Mouse (Mus musculus) gastrocnemius, postnatal 10 days (tissue): ENCODE results near the gene Pcnx2. TPM values are rescaled to one million over a fixed set of nuclear protein-coding genes. Genes with fewer than 3 reads are reported as not detected.

ENCODE experiments used
- DNase-seq: peaks from one replicate; pipeline ENCODE4 v3.0.0; 2021; ENCODE audit warnings: mixed read lengths
- total RNA-seq, 2 experiments: library from RNA; stranded (reverse); gene quantifications; 2 replicates each; pipeline ENCODE4 v1.2.3; 2021

Pcnx2 gene
- total RNA-seq, 2 experiments from 2014 or later, result 0.45 to 0.59 TPM

DNA sequence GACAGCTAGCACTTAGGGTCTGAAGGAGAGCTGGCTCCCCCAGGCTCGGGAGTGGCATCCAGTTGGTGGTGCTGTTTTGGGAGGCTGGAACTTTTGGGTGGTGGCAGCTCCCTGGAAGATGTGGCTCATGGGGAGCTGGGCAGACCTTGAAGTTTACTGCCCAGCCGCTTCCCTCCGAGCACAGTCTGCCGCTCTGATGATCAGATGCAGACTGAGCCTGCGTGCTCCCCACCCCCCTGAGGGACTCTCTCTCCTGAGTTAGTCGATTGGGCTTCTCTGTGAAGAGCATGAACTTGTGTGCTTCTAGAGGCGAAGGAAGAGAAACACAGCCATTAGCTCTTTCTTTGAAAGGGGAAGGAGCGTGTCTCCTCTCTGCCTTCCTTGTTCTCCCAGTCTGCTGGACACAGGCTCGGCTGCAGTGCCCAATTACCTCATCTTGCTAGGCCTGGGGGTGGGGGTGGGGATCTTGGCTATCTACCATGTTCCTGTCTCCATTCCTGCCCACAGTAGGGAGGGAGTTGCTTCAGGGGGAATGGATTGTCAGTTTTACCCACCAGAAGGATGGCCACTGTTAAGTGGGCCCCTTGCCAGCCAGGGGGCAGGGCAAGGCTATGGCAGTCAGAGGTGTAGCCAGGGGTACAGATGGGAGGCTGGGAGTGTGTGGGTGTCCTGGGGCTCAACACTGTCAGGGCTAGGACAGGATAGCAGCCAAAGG lies 141.6 kb downstream of the Pcnx2 start:
- DNase-seq, result peak; percentile 31

DNA sequence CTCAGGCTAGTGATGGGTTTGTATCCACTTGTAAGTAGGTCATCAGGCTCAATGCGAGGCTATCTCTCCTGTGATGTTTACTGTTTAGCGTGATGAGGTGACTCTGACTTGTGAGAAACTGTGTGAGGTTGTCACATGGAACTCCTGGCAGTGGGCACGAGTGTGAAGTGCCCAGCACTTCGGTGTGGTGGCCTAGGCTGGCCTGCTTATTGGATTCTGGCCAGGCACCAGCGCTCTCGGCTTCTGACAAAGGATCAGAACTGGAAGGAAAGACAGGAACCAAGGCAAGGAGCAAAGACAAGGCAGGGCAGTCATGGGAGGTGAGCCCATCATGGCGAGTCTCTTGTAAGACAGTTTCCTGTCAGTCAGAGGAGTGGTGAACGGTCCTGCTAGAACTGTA lies 142.2 kb downstream of the Pcnx2 start:
- no peak for DNase-seq

DNA sequence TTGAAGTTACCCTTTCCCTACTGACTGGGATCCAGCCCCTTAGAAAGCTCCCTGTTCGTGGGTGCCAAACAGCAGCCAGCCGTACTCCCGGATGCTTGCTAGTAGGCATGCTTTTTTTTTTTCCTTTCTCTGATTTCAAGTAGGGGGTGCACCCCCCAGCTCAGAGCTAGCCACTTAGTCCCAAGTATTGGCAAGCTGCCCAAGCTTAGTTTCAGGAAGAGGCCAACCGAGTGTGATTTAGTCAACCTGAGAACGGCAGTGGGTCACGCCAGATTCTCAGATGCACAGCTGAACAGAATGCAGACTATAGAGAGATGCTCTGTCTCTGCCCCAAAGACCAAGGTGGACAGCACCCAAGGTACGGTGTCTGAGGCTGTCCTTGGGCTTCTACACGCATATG lies 147.3 kb downstream of the Pcnx2 start:
- DNase-seq, result no peak

DNA sequence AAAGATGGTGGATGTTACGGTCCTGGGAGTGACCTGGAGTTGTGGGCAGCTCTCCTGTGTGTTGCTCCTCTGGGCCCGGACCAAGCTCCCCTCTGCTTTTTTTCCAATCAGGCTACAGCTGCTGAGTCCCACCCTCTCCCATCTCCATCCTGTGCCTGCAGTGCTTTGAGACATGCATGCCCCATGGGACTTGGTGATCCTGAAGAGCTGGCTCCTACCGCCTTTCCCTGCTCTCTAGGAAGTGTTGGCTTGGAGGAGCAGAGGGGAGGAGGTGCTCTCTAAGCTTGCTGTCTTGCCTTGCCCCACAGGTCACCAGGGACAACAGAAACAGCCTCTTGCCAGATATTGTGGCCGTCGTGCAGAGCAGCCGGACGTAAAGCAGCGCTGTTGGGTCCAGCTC lies 150.7 kb downstream of the Pcnx2 start:
- DNase-seq, result no peak

DNA sequence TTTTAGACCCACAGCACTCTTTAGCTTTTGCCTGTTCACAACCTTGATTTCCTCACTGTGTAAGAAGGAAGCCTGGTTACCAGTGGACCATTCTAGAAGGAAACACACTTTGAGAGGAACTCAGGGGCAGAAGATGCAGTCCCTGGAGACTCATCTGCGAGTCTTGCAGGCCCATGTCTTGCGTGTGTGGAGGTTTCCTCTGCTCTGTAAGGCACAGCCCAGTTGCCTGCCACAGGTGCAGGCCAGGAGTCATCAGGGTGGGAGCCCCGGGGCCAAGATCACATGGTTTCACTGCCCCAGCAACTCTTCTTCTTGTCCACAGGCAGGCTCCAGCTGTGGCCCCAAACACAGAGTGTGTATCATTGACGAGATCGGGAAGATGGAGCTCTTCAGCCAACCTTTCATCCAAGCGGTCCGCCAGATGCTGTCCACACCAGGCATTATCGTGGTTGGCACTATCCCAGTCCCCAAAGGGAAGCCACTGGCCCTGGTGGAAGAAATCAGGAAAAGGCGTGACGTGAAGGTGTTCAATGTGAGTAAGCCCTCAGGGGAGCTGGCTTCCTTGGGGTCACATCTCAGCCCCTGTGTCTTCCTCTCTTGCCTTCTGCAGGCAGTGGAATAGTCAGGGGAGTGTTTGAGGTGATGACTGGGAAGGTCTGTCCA lies 153.1 kb downstream of the Pcnx2 start:
- DNase-seq, result no peak

DNA sequence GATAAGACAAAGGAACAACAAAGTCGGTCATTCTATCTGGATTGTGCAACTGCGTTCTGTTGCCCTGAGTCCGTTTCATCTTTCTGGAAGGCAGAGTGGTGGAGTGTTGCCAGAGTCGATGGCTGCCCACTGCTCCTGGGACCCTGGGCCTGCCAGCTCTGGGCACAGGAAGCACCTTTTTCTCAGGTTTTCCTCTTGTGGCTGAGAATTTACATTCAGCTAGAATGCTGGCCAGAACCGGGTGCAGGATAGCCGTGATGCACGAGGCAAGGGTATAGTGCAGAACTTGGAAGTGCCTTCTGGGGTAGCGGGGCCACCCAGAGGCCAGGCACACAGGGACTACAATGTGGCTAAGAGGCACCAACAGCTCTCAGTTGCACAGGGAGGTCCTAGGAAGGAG lies 155.7 kb downstream of the Pcnx2 start:
- DNase-seq, result no peak

DNA sequence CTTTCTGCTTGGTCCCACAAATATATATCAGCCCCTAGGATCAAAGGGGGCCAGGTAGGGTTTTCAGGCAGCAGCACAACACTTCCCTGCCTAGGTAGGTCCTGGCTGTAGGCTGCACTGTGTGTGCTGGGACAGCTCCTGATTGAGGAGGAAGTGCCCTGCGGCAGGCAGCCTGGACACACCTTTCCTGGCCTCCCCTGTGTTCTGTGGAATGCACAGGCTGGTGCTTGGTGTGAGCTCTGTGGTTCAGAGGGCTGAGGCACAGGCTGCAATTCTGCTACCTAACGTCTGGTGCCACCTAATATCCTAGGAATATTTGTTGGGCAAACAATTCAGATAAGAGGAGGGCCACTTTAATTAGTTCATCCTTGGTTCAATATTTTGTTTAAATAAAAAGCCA lies 156.3 kb downstream of the Pcnx2 start:
- no peak for DNase-seq

DNA sequence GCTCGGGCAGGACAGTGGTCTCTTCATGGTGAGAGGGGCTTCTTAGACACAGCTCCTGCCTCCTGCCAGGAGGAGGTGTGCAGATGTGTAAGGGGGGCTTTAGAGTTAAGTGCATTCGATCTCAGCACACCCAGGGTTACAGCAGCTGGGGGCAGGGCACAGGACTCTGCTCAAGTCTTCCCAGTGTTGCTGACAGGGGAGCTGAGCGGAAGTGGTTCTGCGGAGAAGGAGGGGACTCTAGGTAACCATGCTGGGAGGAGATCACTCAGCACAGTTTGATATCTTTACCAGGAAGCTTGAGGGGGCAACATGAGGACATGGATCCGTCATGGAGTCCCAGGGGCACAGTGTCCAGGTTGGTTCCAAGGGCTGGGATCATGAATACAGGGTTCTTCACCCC lies 156.7 kb downstream of the Pcnx2 start:
- DNase-seq, result no peak

DNA sequence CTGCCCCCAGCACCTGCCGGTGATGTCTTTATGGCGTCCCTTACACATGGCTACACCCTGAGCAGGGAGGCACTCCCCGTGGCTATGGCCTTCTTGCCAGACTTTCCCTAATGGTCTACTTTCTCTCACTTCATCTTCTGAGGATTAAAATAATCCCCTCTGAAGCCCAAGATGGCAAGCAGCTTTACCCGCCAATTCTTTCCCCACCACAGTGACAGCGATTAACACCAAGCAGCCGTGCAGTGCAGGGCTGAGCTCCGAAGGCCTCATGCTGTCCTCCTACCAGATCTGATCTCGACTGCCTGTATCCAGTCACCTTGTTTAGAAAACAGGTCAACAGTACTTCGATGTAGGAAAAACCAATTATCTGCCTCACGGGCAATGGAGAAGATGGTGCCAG lies 157.5 kb downstream of the Pcnx2 start:
- DNase-seq, result no peak

DNA sequence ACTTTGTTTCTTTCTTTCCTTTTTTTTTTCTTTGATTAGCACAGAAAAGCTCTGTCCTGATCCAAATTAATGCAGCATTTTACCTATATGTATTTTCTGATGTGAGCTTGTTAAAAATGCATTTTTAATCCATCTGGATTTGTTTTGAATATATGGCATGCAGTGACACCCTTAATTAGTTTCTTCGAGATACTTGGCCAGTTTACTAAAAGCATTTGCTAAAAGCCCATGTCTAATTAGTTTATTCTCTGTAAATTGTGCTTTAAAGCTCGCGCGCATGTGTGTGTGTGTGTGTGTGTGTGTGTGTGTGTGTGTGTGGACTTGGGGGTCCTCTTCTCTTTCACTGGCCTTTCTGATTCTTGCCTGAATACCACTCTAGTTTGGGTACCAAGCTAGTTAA lies 159.2 kb downstream of the Pcnx2 start:
- DNase-seq, result no peak

DNA sequence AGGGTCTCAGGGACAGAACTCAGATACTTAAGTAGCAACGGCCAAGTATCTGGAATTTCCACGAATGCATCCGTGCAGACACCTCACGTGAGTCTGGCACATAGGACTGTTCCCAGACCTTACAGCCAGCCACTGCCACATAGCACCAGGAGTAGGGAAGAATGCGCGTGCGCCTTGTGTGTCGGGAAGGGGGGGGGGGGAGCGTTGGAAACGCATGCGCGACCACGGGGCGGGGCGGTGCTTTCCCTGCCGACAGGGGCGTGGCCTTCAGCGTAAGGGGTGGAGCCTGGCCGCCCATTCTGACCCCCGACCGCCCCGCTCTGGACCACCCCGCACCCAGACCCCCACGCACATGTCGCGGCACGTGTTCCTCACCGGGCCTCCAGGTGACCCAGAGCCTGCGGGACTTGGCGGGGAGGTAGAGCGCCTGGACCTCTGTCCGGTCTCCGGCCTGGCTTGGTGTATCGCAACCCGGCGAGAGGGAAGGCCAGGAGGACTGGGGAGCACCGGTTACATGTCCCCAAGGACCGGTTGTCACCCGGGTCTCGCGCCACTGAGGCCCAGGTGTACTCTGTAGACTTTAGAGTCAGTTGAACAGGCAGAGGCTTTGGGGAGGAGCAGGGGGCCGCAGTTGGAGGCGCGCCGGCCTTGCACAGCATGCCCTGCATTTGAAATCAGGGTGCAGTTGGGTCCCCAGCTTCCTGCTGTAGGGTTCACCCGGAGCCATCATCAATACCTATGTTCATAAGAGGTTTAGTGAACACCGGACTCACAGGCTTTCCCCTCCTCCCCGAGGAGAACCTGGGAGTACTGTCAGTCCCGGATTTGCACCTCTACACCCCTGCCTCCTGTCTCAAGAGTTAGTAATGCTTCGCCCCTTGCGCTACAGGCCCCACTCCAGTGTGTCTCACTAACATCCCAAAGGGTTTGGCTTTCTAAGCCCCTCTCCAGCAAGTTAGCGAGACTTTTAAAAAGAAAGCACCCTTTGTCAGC lies 163.9 kb downstream of the Pcnx2 start:
- peak; percentile 91 for DNase-seq

DNA sequence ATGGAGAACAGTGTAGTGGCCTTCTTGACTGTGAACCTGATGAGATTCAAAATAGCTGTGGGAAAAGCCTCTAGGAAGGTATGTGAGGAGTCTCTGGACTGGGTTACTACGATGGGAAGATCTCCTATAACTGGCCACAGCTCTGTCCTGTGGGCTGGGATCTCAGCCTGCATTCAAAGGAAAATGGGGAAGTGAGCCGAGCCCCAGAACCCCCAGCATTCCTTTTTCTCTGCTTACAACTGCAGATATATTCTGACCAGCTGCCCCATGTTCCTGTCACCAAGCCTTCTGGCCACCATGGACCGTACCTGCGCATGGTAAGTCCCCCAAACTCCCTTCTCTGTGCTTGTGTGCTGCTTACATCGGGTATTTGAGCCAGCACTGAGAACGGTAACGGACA lies 168.4 kb downstream of the Pcnx2 start, which contains the start of gene Ntpcr:
TSS of gene Ntpcr (plus strand) at position 218 of the 400 bp plus-strand sequence.
- no peak for DNase-seq

DNA sequence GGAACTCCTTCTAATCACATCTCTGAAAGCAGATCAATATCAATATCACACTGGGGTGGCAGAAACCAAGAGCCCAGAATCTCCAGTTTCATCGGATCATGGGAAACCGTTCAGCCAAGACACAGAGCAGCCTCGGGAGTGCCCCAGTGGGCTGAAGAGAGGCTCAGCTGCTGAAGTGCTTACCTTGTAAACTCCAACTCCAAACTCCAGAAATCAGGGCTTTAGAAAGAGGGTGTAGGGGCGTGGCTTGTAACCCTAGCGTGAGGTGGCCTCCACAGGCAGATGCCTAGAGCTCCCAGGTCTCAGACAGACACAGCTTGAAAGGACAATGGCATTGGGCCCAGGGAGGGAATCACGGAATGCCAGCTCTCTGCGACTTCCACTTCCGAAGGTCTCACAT lies 170.3 kb downstream of the Pcnx2 start:
- no peak for DNase-seq

DNA sequence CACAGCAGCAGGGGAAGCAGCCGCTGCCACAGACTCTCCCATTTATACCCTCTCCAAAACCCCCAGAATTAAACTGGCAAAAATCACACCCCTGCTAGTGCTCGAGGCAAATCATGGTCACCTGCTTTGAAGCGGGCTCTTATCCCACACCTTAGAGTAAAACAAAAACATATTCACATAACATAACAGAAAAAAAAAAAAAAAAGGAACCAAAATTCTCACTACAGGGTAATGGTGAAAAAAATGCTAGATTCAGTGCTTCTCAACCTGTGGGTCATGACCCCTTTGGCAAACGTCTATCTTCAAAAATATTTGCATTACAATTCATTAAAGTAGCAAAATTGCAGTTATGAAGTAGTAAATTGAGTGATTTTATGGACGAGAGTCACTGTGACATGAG lies 171.1 kb downstream of the Pcnx2 start:
- no peak for DNase-seq

DNA sequence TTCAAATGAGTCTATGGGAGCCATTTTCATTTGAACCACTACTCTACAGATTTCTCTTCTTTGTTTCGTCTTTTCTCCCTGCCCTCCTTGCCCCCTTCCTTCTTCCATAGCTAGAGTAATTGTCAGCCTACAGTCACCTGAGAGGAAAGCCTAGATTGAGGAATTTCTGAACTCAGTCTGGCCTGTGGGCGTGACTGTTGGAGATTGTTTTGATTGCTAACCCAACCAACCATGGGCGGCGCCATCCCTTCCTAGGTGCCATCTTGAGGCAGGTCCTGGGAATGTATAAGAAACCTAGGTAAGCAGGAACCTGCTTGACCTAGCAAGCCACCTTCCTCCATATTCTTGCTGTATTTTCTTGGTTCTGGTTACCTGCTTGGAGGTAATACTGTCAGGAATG lies 172.0 kb downstream of the Pcnx2 start:
- DNase-seq, result no peak

DNA sequence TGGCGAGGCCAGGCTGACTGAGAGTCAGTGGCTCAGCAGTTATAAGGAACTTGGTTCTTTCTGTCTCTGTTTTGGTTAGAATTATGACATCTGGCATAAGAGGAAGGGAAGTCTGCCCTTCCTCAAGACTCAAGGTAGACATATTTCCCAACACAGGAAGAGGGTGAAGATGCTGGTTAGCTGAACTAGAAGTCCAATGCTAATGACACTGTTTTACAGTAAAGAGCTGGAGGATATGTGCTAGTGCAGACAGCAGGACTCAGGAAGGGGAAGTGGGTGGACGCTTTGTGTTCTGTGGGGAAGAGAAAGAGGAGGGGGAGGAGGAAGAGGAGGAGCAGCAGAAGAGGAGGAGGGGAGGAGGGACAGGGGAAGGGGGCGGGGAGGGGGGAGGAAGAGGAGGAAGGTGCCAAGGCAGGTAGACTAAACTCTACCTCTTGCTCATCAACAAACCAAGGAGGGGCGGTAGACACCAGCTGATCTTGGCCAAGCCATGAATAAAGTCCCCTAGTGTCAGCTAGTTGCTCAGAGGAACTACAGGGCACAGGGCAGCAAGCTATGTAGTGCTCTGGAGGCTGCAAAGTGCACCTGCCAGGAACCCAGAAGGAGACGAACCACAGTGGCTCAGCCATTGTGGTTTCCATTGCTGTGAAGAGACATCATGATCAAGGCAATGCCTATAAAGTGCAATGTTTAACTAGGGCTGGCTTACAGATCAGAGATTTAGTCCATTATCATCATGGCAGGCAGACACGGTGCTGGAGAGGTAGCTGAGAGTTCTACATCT lies 172.9 kb downstream of the Pcnx2 start:
- DNase-seq, result no peak

DNA sequence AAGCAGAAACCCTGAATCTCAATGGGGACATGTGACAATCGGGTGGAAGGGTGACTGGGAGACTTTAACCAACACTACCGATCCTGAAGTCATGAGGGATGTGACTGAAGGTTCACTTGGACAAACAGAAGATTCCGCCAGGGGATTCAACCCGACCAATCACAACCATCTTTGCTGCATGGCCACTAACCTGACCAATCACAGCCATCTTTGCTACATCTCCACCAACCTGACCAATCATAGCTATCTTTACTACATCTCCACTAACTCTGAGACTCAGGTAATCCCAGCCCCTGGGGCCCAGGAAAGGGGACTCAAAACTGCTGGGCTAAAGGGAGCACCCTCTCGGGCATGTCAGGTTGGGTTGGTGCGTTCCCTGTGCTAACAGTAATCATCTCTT lies 174.7 kb downstream of the Pcnx2 start:
- DNase-seq, result no peak

DNA sequence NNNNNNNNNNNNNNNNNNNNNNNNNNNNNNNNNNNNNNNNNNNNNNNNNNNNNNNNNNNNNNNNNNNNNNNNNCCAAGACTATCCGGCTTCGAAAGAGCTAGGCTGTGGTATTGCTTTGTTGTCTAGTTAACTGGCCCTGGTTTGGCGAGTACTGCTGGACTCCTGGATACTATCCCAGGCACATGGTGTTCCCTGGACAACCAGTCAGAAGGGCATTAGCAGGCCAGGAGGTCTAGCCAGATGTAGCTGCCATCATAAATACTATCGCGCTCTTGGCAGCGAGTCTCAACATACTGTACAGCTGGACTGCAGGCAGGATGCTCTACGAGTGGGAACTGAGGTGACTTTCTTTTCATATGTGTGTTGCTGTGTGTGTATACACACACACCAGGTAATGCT lies 175.4 kb downstream of the Pcnx2 start:
- no peak for DNase-seq

DNA sequence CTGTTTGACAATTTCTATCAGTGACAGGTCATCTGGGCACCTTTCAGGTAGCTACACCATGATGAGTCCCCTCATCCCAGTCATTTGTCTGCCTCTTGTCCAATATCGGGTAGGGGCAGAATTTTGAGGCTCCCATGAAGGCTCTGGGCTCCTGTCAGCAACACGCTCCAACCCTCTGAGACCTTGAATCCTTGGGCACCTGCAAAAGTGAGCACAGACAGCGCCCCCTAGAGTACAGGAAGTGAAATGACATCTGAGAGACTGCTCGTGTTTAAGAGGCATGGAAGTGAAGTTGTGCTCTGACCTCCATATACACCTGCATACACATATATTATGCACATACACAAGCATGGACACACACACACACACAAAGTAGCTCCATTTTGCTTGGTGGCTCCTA lies 179.2 kb downstream of the Pcnx2 start:
- DNase-seq, result no peak

DNA sequence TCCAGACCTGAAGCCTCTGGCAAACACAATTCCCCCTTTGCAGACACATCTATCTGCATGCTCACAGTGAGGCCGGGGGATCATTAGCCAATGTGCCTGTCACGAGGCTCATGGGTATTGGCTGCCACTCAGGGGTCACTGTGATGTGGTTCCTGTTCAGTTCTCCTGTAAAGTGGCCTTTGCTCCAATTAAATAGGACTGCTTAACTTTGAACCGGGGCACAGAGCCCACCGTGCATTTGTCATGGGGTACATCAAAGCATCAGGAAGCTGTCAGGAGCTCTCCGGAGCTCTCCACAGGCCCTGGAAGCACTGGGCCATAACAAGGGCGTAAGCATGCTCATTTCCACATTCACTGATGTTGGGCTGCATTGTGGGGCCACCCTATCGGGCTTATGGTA lies 181.5 kb downstream of the Pcnx2 start:
- no peak for DNase-seq

DNA sequence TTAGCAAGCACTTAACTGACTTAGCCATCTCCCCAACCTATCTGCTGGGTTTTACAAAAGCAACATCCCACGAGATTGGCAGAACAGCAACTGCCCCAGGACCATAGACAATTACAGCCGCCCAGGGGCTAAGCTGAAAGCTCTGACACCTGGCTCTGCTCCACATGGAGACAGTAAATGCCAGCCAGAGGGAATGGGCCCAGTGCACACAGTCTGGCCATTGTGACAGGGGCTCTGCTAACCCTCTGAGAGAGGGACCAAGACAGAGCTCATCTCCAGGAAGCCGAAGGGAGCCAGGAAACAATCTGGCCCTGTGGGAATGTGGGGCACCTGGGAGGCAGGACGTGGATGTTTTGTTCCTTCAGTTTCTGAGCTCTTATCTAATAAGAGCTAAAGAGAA lies 181.9 kb downstream of the Pcnx2 start:
- no peak for DNase-seq

DNA sequence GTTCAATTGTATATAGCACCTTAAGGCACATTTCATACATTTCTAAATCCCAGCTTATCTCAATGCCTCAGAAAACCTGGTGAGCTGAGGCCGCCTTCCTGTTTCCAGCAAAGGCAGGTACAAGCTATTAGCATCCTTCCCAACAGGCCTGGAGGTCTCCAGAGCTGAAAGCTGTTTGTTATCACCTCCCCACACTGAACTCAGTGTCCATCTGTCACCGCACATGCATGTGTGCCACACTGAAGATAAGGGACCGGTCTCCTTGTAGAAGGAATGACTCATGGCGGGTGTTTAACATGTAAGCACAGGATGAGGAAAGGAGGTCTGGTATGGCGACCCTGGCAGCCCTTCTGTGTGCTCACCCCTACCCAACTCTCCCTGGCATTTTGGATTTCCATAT lies 186.6 kb downstream of the Pcnx2 start:
- DNase-seq, result no peak
